Mouse (Mus musculus) intestine, postnatal 0 days (tissue): ENCODE measurements around the gene Fars2. TPM values are rescaled to one million over a fixed set of nuclear protein-coding genes. Genes with fewer than 3 reads are reported as not detected.

Experiments
- ATAC-seq: fragments of 200-750 bp; cut with Nextera tagmentation; 2 replicates; pipeline ENCODE4 v1.8.0; 2017; ENCODE audit warnings: mild to moderate bottlenecking, moderate TSS enrichment, moderate library complexity
- H3K27ac ChIP-seq: fragments of 300-500 bp; sonication (generic); 2 replicates; pipeline ENCODE4 v1.5.1; 2014; ENCODE audit warnings: mild to moderate bottlenecking, low read depth, low read length, moderate library complexity
- H3K27me3 ChIP-seq: fragments of 300-500 bp; sonication (generic); replicated peaks from 2 replicates; pipeline ENCODE4 v1.6.1; 2014; ENCODE audit warnings: low read length, mixed read lengths; ENCODE audit not compliant: control insufficient read depth, insufficient read depth
- H3K36me3 ChIP-seq: fragments of 300-500 bp; sonication (generic); 2 replicates; pipeline ENCODE4 v1.6.1; 2014; ENCODE audit warnings: mild to moderate bottlenecking, moderate library complexity; ENCODE audit not compliant: control insufficient read depth, insufficient read depth
- H3K4me1 ChIP-seq: fragments of 300-500 bp; sonication (generic); replicated peaks from 2 replicates; pipeline ENCODE4 v1.6.1; 2014; ENCODE audit warnings: antibody characterized with exemption, low read length, mixed read lengths; ENCODE audit not compliant: control insufficient read depth, insufficient read depth
- H3K4me2 ChIP-seq: fragments of 300-500 bp; sonication (generic); replicated peaks from 2 replicates; pipeline ENCODE4 v1.6.1; 2014; ENCODE audit warnings: low read depth, mild to moderate bottlenecking, moderate library complexity
- H3K4me3 ChIP-seq: fragments of 300-500 bp; sonication (generic); 2 replicates; pipeline ENCODE4 v1.5.1; 2014; ENCODE audit warnings: low read depth, low read length
- H3K9ac ChIP-seq: fragments of 300-500 bp; sonication (generic); 2 replicates; pipeline ENCODE4 v1.6.1; 2014; ENCODE audit warnings: mild to moderate bottlenecking, low read depth, low read length
- H3K9me3 ChIP-seq: fragments of 300-500 bp; sonication (generic); 2 replicates; pipeline ENCODE4 v1.6.1; 2016; ENCODE audit warnings: mixed run types; ENCODE audit not compliant: control insufficient read depth
- CTCF ChIP-seq: sonication (generic); IDR thresholded peaks from 2 replicates; pipeline ENCODE4 v1.5.1; 2016; ENCODE audit warnings: low read depth, mild to moderate bottlenecking, control low read depth, antibody characterized with exemption, moderate library complexity
- WGBS: fragments of 180-500 bp; shearing (Covaris S2); extraction: QIAGEN DNeasy Blood & Tissue Kit; methylation state at CpG from one replicate; pipeline ENCODE4 v1.1.7; 2014; 5-methylcytosine and 5-hydroxymethylcytosine counted together
- polyA plus RNA-seq: library from polyadenylated mRNA; unstranded; fragments of >200 nt; fragmentation: Nextera tagmentation; extraction: Ambion mirVana; gene quantifications from 2 replicates; pipeline ENCODE4 v1.2.1, GENCODE M21; 2015

Fars2 gene
- polyA plus RNA-seq, 1 experiment from 2014 or later: 29.8 TPM

DNA sequence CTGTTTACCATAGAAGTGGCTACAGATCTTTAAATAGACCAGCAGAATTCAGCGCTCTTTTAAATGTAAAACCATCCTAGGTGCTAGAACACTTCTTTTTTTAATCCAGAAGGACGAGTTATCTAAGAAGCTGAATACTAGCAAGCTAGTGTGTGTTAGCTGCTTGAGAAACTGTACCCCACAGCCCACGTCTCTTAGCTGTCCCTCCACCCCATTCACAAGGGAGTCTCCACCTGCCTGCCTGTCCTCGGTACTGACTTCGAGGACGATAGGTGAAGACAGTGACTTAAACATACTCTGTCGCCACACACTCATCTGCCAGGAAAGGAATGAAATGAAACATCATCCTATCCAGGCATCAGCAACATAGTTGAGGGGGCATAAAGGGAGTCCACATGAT is 386.8 kb downstream of the Fars2 start:
- no peak for TF ChIP-seq CTCF
- H3K4me3 ChIP-seq: no peak overlapping the region
- WGBS: 84% methylated on average over 7 of the region's 7 CpGs
- no peak overlapping the region for H3K4me2 ChIP-seq
- ATAC-seq: no peak
- H3K36me3 ChIP-seq: no peaks in the 10 kb centered on the region
- H3K27ac ChIP-seq: no peak overlapping the region
- H3K4me1 ChIP-seq: no peaks in the 10 kb centered on the region
- no peak overlapping the region for H3K9ac ChIP-seq
- H3K27me3 ChIP-seq: no peaks in the 10 kb centered on the region
- H3K9me3 ChIP-seq: no peaks in the 10 kb centered on the region

DNA sequence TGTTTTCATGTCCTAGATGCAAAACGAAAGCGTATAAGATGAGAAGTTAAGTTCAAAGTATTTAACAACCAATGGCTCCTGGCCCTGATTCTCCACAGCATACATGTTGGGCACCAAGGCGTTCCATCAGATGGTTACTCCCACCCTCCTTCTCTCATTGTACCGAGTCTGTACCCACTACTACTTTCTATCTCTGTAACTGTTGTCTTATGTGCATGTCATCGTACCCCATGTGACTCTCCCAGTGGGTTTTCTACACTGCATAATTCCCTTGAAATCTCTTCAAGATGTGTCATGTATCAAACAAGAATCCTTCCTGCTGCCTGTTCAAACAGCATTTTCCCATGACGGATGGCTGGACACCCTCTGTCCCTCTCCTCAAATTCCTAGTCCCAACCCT is 388.5 kb downstream of the Fars2 start:
- TF ChIP-seq CTCF: no peak
- Histone ChIP-seq H3K4me2 (no peak overlapping the region), H3K4me3 (no peak overlapping the region), H3K27ac (no peak overlapping the region), H3K9me3 (no peaks in the 10 kb centered on the region), H3K9ac (no peak overlapping the region), H3K4me1 (no peaks in the 10 kb centered on the region), H3K27me3 (no peaks in the 10 kb centered on the region), H3K36me3 (no peaks in the 10 kb centered on the region)
- ATAC-seq: no peak
- WGBS: 93% methylated on average over 6 of the region's 6 CpGs

GRCm38 (mm10) chr13:36506315-36506714 is 389.1 kb downstream of the Fars2 start:
- Histone ChIP-seq H3K27me3 (no peaks in the 10 kb centered on the region), H3K4me3 (no peak overlapping the region), H3K36me3 (no peaks in the 10 kb centered on the region), H3K9me3 (no peaks in the 10 kb centered on the region), H3K4me2 (no peak overlapping the region), H3K4me1 (no peaks in the 10 kb centered on the region), H3K27ac (no peak overlapping the region), H3K9ac (no peak overlapping the region)
- WGBS: 72% methylated on average over 5 of the region's 5 CpGs
- ATAC-seq: no peak
- TF ChIP-seq CTCF: peak; percentile 32; the same call in 1 of the 2 replicates

- no peaks in the 10 kb centered on the region for H3K36me3 ChIP-seq
- no peak overlapping the region for H3K9ac ChIP-seq
- H3K27ac ChIP-seq: no peak overlapping the region
- no peaks in the 10 kb centered on the region for H3K9me3 ChIP-seq
- H3K4me1 ChIP-seq: no peaks in the 10 kb centered on the region
- H3K4me2 ChIP-seq: no peak overlapping the region
- 90% methylated on average over 2 of the region's 2 CpGs for WGBS
- H3K27me3 ChIP-seq: no peaks in the 10 kb centered on the region
- no peak overlapping the region for H3K4me3 ChIP-seq
- TF ChIP-seq CTCF: no peak
- ATAC-seq: no peak
These were observed 392.9 kb downstream of the Fars2 start for GRCm38 (mm10) chr13:36510161-36510560.

GRCm38 (mm10) chr13:36513126-36513525 is 395.9 kb downstream of the Fars2 start:
- TF ChIP-seq CTCF: no peak
- no peak for ATAC-seq
- 78% methylated on average over 1 of the region's 1 CpGs for WGBS
- no peak overlapping the region for H3K4me2 ChIP-seq
- H3K36me3 ChIP-seq: no peaks in the 10 kb centered on the region
- no peak overlapping the region for H3K27ac ChIP-seq
- no peak overlapping the region for H3K4me3 ChIP-seq
- no peaks in the 10 kb centered on the region for H3K27me3 ChIP-seq
- H3K9me3 ChIP-seq: no peaks in the 10 kb centered on the region
- H3K9ac ChIP-seq: no peak overlapping the region
- no peaks in the 10 kb centered on the region for H3K4me1 ChIP-seq

GRCm38 (mm10) chr13:36518144-36518571 is 400.9 kb downstream of the Fars2 start:
- H3K9me3 ChIP-seq: no peaks in the 10 kb centered on the region
- no peak overlapping the region for H3K4me2 ChIP-seq
- ATAC-seq: no peak
- TF ChIP-seq CTCF: no peak
- no peak overlapping the region for H3K4me3 ChIP-seq
- H3K27ac ChIP-seq: no peak overlapping the region
- no peak overlapping the region for H3K9ac ChIP-seq
- no peaks in the 10 kb centered on the region for H3K36me3 ChIP-seq
- WGBS: 57% methylated on average over 9 of the region's 9 CpGs
- no peaks in the 10 kb centered on the region for H3K27me3 ChIP-seq
- H3K4me1 ChIP-seq: no peaks in the 10 kb centered on the region

DNA sequence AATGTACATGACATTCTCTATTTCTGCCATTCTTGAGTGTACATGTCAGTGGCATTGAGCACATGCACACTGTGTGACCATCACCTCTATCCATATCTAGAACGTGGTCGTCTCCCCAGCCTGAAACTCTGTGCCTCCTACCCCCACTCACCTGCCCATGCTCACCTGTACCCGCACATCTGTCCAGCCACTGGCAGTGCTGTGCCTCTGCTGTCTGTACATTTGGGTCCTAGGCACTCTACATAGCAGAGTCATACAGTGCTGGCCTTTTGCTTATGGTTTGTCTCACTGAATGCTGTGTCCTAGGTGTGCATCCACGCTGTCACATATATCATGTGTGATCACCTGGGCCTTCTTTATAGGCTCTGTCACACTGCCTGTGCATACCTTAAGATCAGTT is 410.5 kb downstream of the Fars2 start:
- H3K9me3 ChIP-seq: no peaks in the 10 kb centered on the region
- ATAC-seq: no peak
- no peaks in the 10 kb centered on the region for H3K36me3 ChIP-seq
- no peaks in the 10 kb centered on the region for H3K27me3 ChIP-seq
- H3K9ac ChIP-seq: no peak overlapping the region
- no peak overlapping the region for H3K27ac ChIP-seq
- H3K4me3 ChIP-seq: no peak overlapping the region
- WGBS: 85% methylated on average over 4 of the region's 4 CpGs
- no peaks in the 10 kb centered on the region for H3K4me1 ChIP-seq
- TF ChIP-seq CTCF: no peak
- no peak overlapping the region for H3K4me2 ChIP-seq
